Mouse (Mus musculus) cortical plate, adult 2 months (tissue): ENCODE data around the gene Sult6b1.

Experiments
- CTCF ChIP-seq: fragments of 200-500 bp; IDR thresholded peaks from 2 replicates; pipeline ENCODE4 v1.5.1; 2011; ENCODE audit warnings: mild to moderate bottlenecking, control low read depth, low read length; ENCODE audit not compliant: insufficient read depth; ENCODE audit errors: extremely low read depth
- POLR2A ChIP-seq: fragments of 200-500 bp; IDR thresholded peaks from 2 replicates; pipeline ENCODE4 v1.6.1; 2011; ENCODE audit warnings: mild to moderate bottlenecking, low read length, control low read depth; ENCODE audit not compliant: insufficient read depth; ENCODE audit errors: extremely low read depth

DNA sequence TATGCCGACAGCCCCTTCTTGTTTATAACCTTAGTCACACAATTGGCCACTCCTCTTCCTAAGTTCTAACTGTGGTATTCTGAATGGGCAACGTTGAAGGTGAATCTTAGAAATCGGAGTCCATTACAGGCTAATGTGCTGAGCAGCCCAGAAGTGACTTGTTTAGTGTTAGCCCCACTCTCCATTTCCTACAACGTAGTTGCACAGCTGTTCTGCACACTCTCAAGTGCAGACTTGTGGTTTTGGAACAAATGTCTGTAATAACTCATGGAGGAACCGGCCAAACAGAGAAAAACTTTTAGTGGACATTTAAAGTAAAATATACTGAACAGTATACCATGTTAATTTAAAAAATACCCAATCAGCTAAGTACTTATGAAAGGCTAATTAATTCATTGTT is 45.3 kb upstream of the Sult6b1 start:
- no peak for TF ChIP-seq POLR2A
- no peak for TF ChIP-seq CTCF
